Mouse (Mus musculus) G1E (cell line): ENCODE results near the gene Rbbp8nl.
"Not testable (repeated sequence)": the region's sequence is repeated elsewhere in the genome, so short reads cannot be mapped to it uniquely, and the experiment has no call there.

Experiments
- CTCF ChIP-seq: IDR thresholded peaks from 2 replicates; pipeline ENCODE4 v1.5.1; 2012; ENCODE audit warnings: low read depth, low read length, inconsistent platforms, mixed read lengths
- POLR2AphosphoS5 ChIP-seq: IDR thresholded peaks from 2 replicates; pipeline ENCODE4 v1.6.1; 2012; ENCODE audit warnings: low read depth, low read length, inconsistent platforms; ENCODE audit not compliant: insufficient replicate concordance

DNA sequence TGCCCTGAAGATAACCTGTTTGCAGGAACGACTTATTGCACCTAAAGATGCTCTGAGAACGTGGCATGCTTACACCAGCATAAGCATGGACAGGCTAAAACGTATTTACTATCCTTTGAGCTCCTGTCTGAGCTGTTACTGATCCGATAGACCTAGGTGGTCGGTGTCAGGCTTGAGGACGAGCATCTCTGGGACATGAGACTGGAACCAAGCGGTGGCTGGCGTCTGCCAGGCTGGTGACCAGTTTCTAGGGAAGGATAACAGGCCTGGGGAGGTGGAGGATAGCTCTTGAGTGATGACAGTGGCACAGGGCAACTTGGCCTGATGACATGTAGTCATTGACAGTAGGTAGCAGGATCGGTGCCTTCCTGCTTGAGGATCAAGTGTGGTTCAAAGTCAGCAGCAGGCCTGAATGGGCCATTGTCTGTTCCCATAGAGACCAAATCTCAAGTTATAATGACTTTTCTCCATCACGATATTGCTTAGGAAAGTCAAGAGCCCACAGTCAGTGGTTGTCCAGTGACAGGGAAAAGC lies 30.7 kb downstream of the Rbbp8nl start:
- TF ChIP-seq POLR2AphosphoS5, result 0 out of 2 replicates have a peak, but pooled peaks have one; percentile 56
- not testable (repeated sequence) for TF ChIP-seq CTCF
